Mouse (Mus musculus): ENCODE results near the gene Creb3. TPM values are rescaled to one million over a fixed set of nuclear protein-coding genes. Genes with fewer than 3 reads are reported as not detected.

The Creb3 gene
- polyA plus RNA-seq, 1 experiment from 2014 or later, result 89.2 TPM

GRCm38 (mm10) chr4:43519551-43519950 lies 42.6 kb upstream of the Creb3 start:
- Histone ChIP-seq H3K9me3 (ENCODE audit: control insufficient read depth, low read length) (no peaks in the 10 kb centered on the region), H3K27me3 (ENCODE audit: control insufficient read depth, insufficient read depth, low read length) (no peaks in the 10 kb centered on the region), H3K36me3 (ENCODE audit: control insufficient read depth, insufficient read depth, low read length) (peaks cover 12% of the 10 kb centered on the region; the same call in 1 of the 2 replicates), H3K9ac (ENCODE audit: low read length) (peak overlapping the region; percentile 53), H3K4me3 (ENCODE audit: low read depth, low read length) (peak overlapping the region; percentile 58), H3K4me1 (replicated peaks; ENCODE audit: control insufficient read depth, insufficient read depth) (peaks cover 2% of the 10 kb centered on the region; the same call in 1 of the 2 replicates), H3K4me2 (replicated peaks; ENCODE audit: low read depth) (peak overlapping the region; percentile 77), H3K27ac (replicated peaks) (peak overlapping the region; percentile 70)
- TF ChIP-seq CTCF (IDR thresholded peaks at IDR 0.05; ENCODE audit: low read depth), result no peak
- no peak for TF ChIP-seq EP300 (optimal IDR thresholded peaks at IDR 0.05)
- DNase-seq (ENCODE audit: low spot score) (no peak), ATAC-seq (ENCODE audit: low FRiP score, low TSS enrichment) (no peak)
- 25% methylated on average over 10 of the region's 10 CpGs for WGBS

DNA sequence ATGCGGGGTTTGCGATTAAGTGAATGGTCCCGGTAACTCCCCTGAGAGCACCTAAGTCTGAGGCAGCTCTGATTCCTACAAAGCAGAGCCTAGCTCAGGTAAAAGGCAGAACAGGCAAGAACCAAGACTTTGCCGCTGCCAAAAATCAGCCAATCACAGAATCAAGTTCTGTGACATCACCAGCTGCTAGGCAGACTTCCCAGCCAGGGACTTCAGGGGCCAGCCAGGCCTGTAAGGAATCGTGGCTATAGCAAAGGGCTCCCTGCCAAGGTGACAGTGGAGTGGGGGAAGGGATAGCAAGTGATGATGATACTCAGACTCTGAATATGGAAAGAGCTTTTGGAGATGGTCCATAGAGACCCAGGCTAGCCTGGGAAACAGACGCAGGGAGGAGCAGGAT lies 42.2 kb upstream of the Creb3 start:
- Histone ChIP-seq H3K36me3 (ENCODE audit: control insufficient read depth, insufficient read depth, low read length) (peaks cover 12% of the 10 kb centered on the region; the same call in 1 of the 2 replicates), H3K27ac (replicated peaks) (peak overlapping the region; percentile 95)
- 15% methylated on average over 6 of the region's 6 CpGs for WGBS

DNA sequence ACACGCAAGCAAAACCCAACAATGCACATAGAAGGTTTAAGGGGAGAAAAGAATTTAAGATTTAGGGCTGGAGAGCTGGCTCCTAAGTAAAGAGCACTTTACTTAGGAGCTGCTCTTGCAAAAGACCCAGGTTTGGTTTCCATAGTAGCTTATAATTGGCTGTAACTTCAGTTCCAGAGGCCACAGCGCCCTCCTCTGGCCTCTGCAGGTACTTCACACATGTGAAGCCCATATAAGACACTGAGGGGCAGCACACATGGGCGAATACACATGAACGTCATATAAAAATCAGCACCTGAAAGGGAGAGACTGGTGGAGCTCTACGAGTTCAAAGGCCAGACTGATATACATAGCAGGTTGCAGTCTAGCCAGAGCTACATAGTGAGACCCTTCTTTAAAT lies 34.3 kb upstream of the Creb3 start:
- no peak for DNase-seq (ENCODE audit: low spot score)
- H3K27me3 ChIP-seq (ENCODE audit: control insufficient read depth, insufficient read depth, low read length), result no peaks in the 10 kb centered on the region
- TF ChIP-seq EP300 (optimal IDR thresholded peaks at IDR 0.05), result no peak
- TF ChIP-seq CTCF (IDR thresholded peaks at IDR 0.05; ENCODE audit: low read depth), result peak; percentile 62
- WGBS, result 67% methylated on average over 5 of the region's 5 CpGs
- no peaks in the 10 kb centered on the region for H3K4me1 ChIP-seq (replicated peaks; ENCODE audit: control insufficient read depth, insufficient read depth)
- no peak overlapping the region for H3K4me3 ChIP-seq (ENCODE audit: low read depth, low read length)
- H3K4me2 ChIP-seq (replicated peaks; ENCODE audit: low read depth), result no peak overlapping the region
- ATAC-seq (ENCODE audit: low FRiP score, low TSS enrichment), result no peak
- no peaks in the 10 kb centered on the region for H3K9me3 ChIP-seq (ENCODE audit: control insufficient read depth, low read length)
- H3K36me3 ChIP-seq (ENCODE audit: control insufficient read depth, insufficient read depth, low read length), result peaks cover 18% of the 10 kb centered on the region
- no peak overlapping the region for H3K9ac ChIP-seq (ENCODE audit: low read length)
- H3K27ac ChIP-seq (replicated peaks), result no peak overlapping the region

More for the DNA sequence above, 42.2 kb upstream of the Creb3 start:
- DNase-seq (ENCODE audit: low spot score) (peak; percentile 92), ATAC-seq (ENCODE audit: low FRiP score, low TSS enrichment) (peak; percentile 13; the same call in 1 of the 2 replicates)
- no peaks in the 10 kb centered on the region for H3K9me3 ChIP-seq (ENCODE audit: control insufficient read depth, low read length)
- peak overlapping the region; percentile 77 for H3K4me2 ChIP-seq (replicated peaks; ENCODE audit: low read depth)
- H3K4me3 ChIP-seq (ENCODE audit: low read depth, low read length), result peak overlapping the region; percentile 58
- no peaks in the 10 kb centered on the region for H3K27me3 ChIP-seq (ENCODE audit: control insufficient read depth, insufficient read depth, low read length)
- peak overlapping the region; percentile 82 for H3K9ac ChIP-seq (ENCODE audit: low read length)
- TF ChIP-seq EP300 (optimal IDR thresholded peaks at IDR 0.05) (no peak), CTCF (IDR thresholded peaks at IDR 0.05; ENCODE audit: low read depth) (no peak)
- H3K4me1 ChIP-seq (replicated peaks; ENCODE audit: control insufficient read depth, insufficient read depth), result peaks cover 2% of the 10 kb centered on the region; the same call in 1 of the 2 replicates

DNA sequence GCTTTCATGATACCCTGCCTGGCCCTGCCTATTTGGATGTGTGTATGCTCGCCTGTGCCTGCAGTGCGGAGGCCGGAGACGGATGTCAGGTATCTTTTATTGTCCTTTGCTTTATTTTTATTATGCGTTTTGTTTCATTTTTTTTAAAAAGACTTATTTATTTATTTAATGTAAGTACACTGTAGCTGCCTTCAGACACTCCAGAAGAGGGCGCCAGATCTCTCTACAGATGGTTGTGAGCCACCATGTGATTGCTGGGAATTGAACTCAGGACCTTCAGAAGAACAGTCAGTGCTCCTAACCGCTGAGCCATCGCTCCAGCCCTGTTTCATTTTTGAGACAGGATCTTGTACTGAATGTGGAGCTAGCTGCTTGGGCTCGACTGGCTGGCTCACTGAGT lies 33.6 kb upstream of the Creb3 start:
- no peak overlapping the region for H3K9ac ChIP-seq (ENCODE audit: low read length)
- H3K4me1 ChIP-seq (replicated peaks; ENCODE audit: control insufficient read depth, insufficient read depth), result no peaks in the 10 kb centered on the region
- TF ChIP-seq EP300 (optimal IDR thresholded peaks at IDR 0.05) (no peak), CTCF (IDR thresholded peaks at IDR 0.05; ENCODE audit: low read depth) (peak; percentile 50)
- no peaks in the 10 kb centered on the region for H3K9me3 ChIP-seq (ENCODE audit: control insufficient read depth, low read length)
- H3K27ac ChIP-seq (replicated peaks), result no peak overlapping the region
- 81% methylated on average over 9 of the region's 9 CpGs for WGBS
- peaks cover 24% of the 10 kb centered on the region for H3K36me3 ChIP-seq (ENCODE audit: control insufficient read depth, insufficient read depth, low read length)
- H3K4me2 ChIP-seq (replicated peaks; ENCODE audit: low read depth), result no peak overlapping the region
- H3K27me3 ChIP-seq (ENCODE audit: control insufficient read depth, insufficient read depth, low read length), result no peaks in the 10 kb centered on the region
- H3K4me3 ChIP-seq (ENCODE audit: low read depth, low read length), result no peak overlapping the region
- DNase-seq (ENCODE audit: low spot score) (no peak), ATAC-seq (ENCODE audit: low FRiP score, low TSS enrichment) (no peak)

DNA sequence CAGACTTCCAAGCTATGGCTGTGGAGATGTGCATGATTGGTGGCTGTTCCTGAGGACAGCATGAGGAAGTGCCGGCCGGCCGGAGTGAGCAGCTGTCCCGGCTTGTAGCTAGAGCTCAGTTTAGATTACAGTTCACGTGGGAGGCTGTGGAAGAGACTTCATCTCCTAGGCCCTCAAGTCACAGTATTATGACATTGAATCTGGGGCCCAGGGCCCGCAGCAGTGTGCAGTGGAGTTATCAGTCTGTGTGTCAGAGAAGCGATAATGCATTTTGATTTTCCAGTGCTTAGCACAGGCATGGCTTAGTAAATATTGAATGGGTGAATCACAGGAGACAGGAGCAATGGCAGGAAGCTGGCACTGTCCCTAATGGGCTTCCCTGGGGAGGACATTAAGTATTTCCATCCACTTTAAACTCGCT lies 32.0 kb upstream of the Creb3 start:
- ATAC-seq (ENCODE audit: low FRiP score, low TSS enrichment), result peak; percentile 21; the same call in 1 of the 2 replicates
- Histone ChIP-seq H3K9me3 (ENCODE audit: control insufficient read depth, low read length) (no peaks in the 10 kb centered on the region), H3K9ac (ENCODE audit: low read length) (no peak overlapping the region), H3K27ac (replicated peaks) (peak overlapping the region; percentile 53; the same call in 1 of the 2 replicates), H3K27me3 (ENCODE audit: control insufficient read depth, insufficient read depth, low read length) (no peaks in the 10 kb centered on the region), H3K36me3 (ENCODE audit: control insufficient read depth, insufficient read depth, low read length) (peaks cover 37% of the 10 kb centered on the region), H3K4me3 (ENCODE audit: low read depth, low read length) (no peak overlapping the region), H3K4me2 (replicated peaks; ENCODE audit: low read depth) (no peak overlapping the region), H3K4me1 (replicated peaks; ENCODE audit: control insufficient read depth, insufficient read depth) (no peaks in the 10 kb centered on the region)
- no peak for DNase-seq (ENCODE audit: low spot score)
- 39% methylated on average over 8 of the region's 8 CpGs for WGBS
- TF ChIP-seq CTCF (IDR thresholded peaks at IDR 0.05; ENCODE audit: low read depth) (no peak), EP300 (optimal IDR thresholded peaks at IDR 0.05) (no peak)

- Histone ChIP-seq H3K9me3 (ENCODE audit: control insufficient read depth, low read length) (no peaks in the 10 kb centered on the region), H3K27ac (replicated peaks) (0 out of 2 replicates have a peak overlapping the region, but pooled peaks have one; percentile 53), H3K27me3 (ENCODE audit: control insufficient read depth, insufficient read depth, low read length) (no peaks in the 10 kb centered on the region), H3K9ac (ENCODE audit: low read length) (no peak overlapping the region), H3K4me3 (ENCODE audit: low read depth, low read length) (no peak overlapping the region), H3K4me2 (replicated peaks; ENCODE audit: low read depth) (no peak overlapping the region), H3K36me3 (ENCODE audit: control insufficient read depth, insufficient read depth, low read length) (peaks cover 42% of the 10 kb centered on the region), H3K4me1 (replicated peaks; ENCODE audit: control insufficient read depth, insufficient read depth) (no peaks in the 10 kb centered on the region)
- DNase-seq (ENCODE audit: low spot score) (peak; percentile 86), ATAC-seq (ENCODE audit: low FRiP score, low TSS enrichment) (peak; percentile 48)
- TF ChIP-seq CTCF (IDR thresholded peaks at IDR 0.05; ENCODE audit: low read depth) (peak; percentile 91), EP300 (optimal IDR thresholded peaks at IDR 0.05) (no peak)
- 10% methylated on average over 7 of the region's 7 CpGs for WGBS
Observed at GRCm38 (mm10) chr4:43530581-43530980, 31.6 kb upstream of the Creb3 start.

Data from stomach, postnatal 0 days (tissue).